Mouse (Mus musculus): ENCODE results near the gene Lsg1. TPM values are rescaled to one million over a fixed set of nuclear protein-coding genes. Genes with fewer than 3 reads are reported as not detected.
A peak's percentile ranks its signal among the peaks of the same experiment; 100 is the strongest.

The Lsg1 gene
- polyA plus RNA-seq, 1 experiment from 2014 or later, result 55.3 TPM

DNA sequence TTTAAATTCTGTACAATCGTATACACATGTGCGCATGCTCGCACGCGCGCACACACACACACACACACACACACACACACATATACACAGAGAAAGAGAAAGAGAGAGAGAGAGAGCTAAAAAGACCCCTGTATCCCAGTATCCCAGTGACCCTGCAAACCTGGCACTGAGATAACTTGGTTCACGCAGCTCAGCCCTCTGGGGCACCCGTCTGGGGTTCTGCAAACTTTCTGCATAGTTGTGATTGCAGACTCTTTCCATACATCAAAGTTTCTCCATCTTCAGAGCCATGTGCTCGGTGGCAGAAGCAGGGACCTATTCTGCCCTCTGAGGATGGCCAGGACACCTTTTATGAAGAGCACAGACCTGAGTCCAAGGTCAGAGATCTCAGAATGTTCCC, 70.4 kb downstream of the Lsg1 start:
- Histone ChIP-seq H3K27me3 (ENCODE audit: insufficient read depth, low read length) (no peaks in the 10 kb centered on the region), H3K27ac (no peak overlapping the region), H3K9ac (ENCODE audit: low read depth, low read length) (no peak overlapping the region), H3K36me3 (ENCODE audit: insufficient read depth, low read length) (no peaks in the 10 kb centered on the region), H3K4me1 (replicated peaks; ENCODE audit: insufficient read depth, low read length) (peaks cover 21% of the 10 kb centered on the region), H3K4me3 (replicated peaks; ENCODE audit: low read depth, low read length) (no peak overlapping the region), H3K4me2 (ENCODE audit: low read length) (no peak overlapping the region), H3K9me3 (replicated peaks; ENCODE audit: low read length) (no peaks in the 10 kb centered on the region)
- no peak for TF ChIP-seq CTCF (IDR thresholded peaks at IDR 0.05; ENCODE audit: low read depth)
- WGBS, result 91% methylated on average over 9 of the region's 9 CpGs
- ATAC-seq (replicated peaks; ENCODE audit: low FRiP score, low read depth) (no peak), DNase-seq (ENCODE audit: low spot score) (no peak)

DNA sequence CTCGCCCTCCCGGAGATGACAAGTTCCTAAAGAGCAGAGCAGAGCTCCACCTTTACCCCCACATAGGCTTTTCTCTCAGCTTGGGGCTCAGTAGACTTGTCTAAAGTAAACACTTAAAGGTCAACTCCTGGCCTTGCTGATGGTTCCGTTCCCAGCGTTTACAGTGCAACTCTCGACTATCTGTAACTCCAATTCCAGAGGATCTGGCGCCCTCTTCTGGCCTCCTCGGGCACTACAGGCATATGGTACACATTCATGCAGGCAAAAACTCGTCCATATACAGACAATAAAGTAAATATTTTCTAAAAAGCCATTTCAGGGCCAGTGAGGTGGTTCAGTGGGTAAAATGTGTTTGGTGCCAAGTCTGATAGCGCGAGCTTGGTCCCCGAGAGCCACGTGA, 72.0 kb downstream of the Lsg1 start:
- H3K27ac ChIP-seq, result no peak overlapping the region
- H3K9ac ChIP-seq (ENCODE audit: low read depth, low read length), result no peak overlapping the region
- no peaks in the 10 kb centered on the region for H3K36me3 ChIP-seq (ENCODE audit: insufficient read depth, low read length)
- DNase-seq (ENCODE audit: low spot score), result no peak
- H3K27me3 ChIP-seq (ENCODE audit: insufficient read depth, low read length), result no peaks in the 10 kb centered on the region
- no peak overlapping the region for H3K4me3 ChIP-seq (replicated peaks; ENCODE audit: low read depth, low read length)
- ATAC-seq (replicated peaks; ENCODE audit: low FRiP score, low read depth), result no peak
- H3K4me1 ChIP-seq (replicated peaks; ENCODE audit: insufficient read depth, low read length), result peaks cover 28% of the 10 kb centered on the region
- WGBS, result 78% methylated on average over 12 of the region's 12 CpGs
- TF ChIP-seq CTCF (IDR thresholded peaks at IDR 0.05; ENCODE audit: low read depth), result peak; percentile 65
- no peaks in the 10 kb centered on the region for H3K9me3 ChIP-seq (replicated peaks; ENCODE audit: low read length)
- no peak overlapping the region for H3K4me2 ChIP-seq (ENCODE audit: low read length)

DNA sequence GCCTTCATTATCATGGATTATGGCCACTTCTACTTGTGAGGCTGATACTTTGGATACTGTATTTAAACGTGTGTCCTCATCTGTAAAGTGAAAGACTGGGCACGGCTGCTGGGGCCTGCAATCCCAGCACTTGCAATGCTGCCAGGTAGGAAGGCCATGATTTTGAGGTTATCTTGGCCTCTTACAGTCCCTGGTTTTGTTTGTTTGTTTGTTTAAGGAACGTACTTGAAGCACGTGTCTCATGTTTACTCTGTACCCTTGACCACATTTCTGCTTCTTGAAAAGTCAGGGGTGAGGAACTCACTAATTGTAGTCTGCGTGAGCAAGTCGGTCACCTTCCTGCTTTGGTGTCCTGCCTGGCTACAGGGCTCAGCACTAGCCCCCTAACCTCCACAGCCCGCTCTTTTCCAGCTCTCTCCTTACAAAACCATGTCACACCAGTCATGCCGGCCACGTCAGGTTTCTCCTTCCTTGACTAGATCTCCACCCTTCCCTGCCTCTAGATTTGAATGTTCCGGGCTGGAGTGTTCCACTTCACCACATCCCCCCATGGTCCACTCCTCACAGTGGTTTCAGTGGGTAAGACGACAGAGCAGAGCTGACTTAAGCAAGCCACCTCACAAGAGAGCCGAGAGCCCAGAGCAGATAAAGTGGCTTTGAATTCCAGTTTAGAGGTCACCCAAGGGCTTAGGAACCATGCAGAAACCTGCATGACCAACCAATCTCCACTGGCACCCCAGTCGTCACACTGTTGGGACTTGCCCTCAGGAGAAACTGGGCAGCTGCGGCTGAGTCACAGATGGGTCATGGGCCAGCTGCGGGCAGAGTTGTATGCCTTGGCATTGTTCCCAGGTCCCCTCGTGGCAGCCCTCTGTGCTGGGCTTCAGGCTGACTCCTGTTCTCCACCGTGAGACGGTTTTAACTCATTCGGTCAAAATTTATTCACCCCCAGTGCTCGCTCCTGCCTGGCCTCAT, 74.1 kb downstream of the Lsg1 start:
- DNase-seq (ENCODE audit: low spot score), result peak; percentile 66
- H3K4me3 ChIP-seq (replicated peaks; ENCODE audit: low read depth, low read length), result no peak overlapping the region
- no peaks in the 10 kb centered on the region for H3K36me3 ChIP-seq (ENCODE audit: insufficient read depth, low read length)
- 37% methylated on average over 20 of the region's 20 CpGs for WGBS
- H3K9me3 ChIP-seq (replicated peaks; ENCODE audit: low read length), result no peaks in the 10 kb centered on the region
- ATAC-seq (replicated peaks; ENCODE audit: low FRiP score, low read depth), result peak; percentile 75
- peak overlapping the region; percentile 77 for H3K27ac ChIP-seq
- H3K4me2 ChIP-seq (ENCODE audit: low read length), result no peak overlapping the region
- no peak for TF ChIP-seq CTCF (IDR thresholded peaks at IDR 0.05; ENCODE audit: low read depth)
- peaks cover 34% of the 10 kb centered on the region for H3K4me1 ChIP-seq (replicated peaks; ENCODE audit: insufficient read depth, low read length)
- H3K27me3 ChIP-seq (ENCODE audit: insufficient read depth, low read length), result no peaks in the 10 kb centered on the region
- no peak overlapping the region for H3K9ac ChIP-seq (ENCODE audit: low read depth, low read length)

DNA sequence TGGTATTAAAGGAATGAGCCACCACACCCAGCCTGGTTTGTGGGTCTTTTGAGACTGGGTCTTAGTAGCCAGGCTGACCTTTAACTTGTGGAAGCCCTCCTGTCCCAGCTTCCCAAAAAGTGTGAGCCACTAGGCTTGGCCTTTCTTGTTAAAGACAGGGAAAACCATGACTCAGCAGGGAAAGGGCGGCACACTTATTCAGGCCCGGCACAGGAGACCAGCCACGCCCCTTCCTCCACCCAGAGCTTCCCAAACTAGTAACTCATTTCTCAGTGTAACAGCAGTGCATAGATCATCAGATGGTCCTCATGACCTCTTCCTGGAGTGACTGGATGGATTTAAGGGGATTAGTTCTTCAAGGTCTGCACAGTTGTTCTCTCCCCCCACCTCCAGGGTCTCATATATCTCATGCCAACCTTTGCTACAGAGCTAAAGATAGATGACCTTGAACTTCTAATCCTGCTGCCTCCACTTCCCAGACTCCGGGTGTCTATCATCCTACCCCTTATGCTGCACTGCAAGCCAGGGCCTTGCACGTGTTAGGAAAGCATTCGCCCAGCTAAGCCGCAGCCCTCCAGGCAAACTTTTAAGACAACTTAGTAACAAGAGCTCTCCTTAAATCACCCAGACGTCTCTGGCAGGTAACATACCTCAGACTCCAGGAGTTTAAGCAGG, 74.9 kb downstream of the Lsg1 start:
- Histone ChIP-seq H3K4me1 (replicated peaks; ENCODE audit: insufficient read depth, low read length) (peaks cover 27% of the 10 kb centered on the region), H3K9ac (ENCODE audit: low read depth, low read length) (no peak overlapping the region), H3K4me3 (replicated peaks; ENCODE audit: low read depth, low read length) (no peak overlapping the region), H3K27me3 (ENCODE audit: insufficient read depth, low read length) (no peaks in the 10 kb centered on the region), H3K36me3 (ENCODE audit: insufficient read depth, low read length) (no peaks in the 10 kb centered on the region), H3K4me2 (ENCODE audit: low read length) (no peak overlapping the region), H3K9me3 (replicated peaks; ENCODE audit: low read length) (no peaks in the 10 kb centered on the region), H3K27ac (peak overlapping the region; percentile 77)
- 16% methylated on average over 8 of the region's 8 CpGs for WGBS
- DNase-seq (ENCODE audit: low spot score) (peak; percentile 73), ATAC-seq (replicated peaks; ENCODE audit: low FRiP score, low read depth) (peak; percentile 42; the same call in 1 of the 2 replicates)
- no peak for TF ChIP-seq CTCF (IDR thresholded peaks at IDR 0.05; ENCODE audit: low read depth)

DNA sequence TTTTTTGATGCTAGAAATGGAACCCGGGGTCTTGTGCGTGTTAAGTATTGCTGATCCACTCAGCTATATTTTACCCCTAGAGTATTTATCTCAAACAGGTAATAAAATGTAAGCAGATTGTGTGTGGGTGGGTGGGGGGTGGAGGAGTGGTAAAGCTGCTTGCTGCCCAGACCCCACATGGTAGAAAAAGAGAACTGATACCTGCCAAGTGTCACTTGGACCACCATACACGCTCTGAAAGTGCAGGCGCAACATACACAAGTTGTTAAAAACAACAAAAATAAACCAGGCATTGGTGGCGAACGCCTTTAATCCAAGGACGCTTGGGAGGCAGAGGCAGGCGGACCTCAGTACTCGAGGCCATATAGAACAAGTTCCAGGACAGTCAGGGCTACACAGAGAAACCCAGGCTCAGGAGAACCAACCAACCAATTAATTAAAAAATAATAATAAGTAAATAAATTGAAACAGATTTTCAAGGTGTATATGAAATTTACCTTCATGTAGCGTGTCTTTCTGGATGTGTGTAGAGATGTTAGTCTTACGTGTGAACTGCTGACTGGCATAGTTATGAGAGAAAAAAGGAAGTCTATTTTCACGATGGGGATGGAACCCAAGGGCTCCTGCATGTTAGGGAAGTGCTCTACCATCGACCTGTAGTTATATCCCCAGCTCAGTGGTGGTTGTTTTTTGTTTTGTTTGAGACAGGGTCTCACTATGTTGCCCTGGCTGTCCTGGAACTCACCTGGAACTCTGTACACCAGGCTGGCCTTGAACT, 75.6 kb downstream of the Lsg1 start:
- Histone ChIP-seq H3K27ac (peak overlapping the region; percentile 91), H3K9ac (ENCODE audit: low read depth, low read length) (peak overlapping the region; percentile 74; the same call in 1 of the 2 replicates), H3K27me3 (ENCODE audit: insufficient read depth, low read length) (no peaks in the 10 kb centered on the region), H3K9me3 (replicated peaks; ENCODE audit: low read length) (no peaks in the 10 kb centered on the region), H3K4me2 (ENCODE audit: low read length) (peak overlapping the region; percentile 70), H3K4me1 (replicated peaks; ENCODE audit: insufficient read depth, low read length) (peaks cover 27% of the 10 kb centered on the region), H3K36me3 (ENCODE audit: insufficient read depth, low read length) (no peaks in the 10 kb centered on the region), H3K4me3 (replicated peaks; ENCODE audit: low read depth, low read length) (peak overlapping the region; percentile 60; the same call in 1 of the 2 replicates)
- no peak for TF ChIP-seq CTCF (IDR thresholded peaks at IDR 0.05; ENCODE audit: low read depth)
- ATAC-seq (replicated peaks; ENCODE audit: low FRiP score, low read depth), result no peak
- 78% methylated on average over 13 of the region's 13 CpGs for WGBS
- DNase-seq (ENCODE audit: low spot score), result no peak

All from kidney, postnatal 0 days (tissue).